Mouse (Mus musculus) hindbrain, embryonic 11.5 days (tissue): ENCODE measurements around the gene Cfap97d1. TPM values are rescaled to one million over a fixed set of nuclear protein-coding genes. Genes with fewer than 3 reads are reported as not detected.

Source experiments
- ATAC-seq: fragments of 200-750 bp; cut with Nextera tagmentation; 2 replicates; pipeline ENCODE4 v1.8.0; 2017; ENCODE audit warnings: mild to moderate bottlenecking, moderate TSS enrichment, moderate library complexity; ENCODE audit not compliant: low FRiP score
- DNase-seq: peaks from one replicate; pipeline ENCODE4 v3.0.0-alpha.2; 2015; ENCODE audit warnings: low spot score
- H3K27ac ChIP-seq: fragments of 300-500 bp; sonication (generic); 2 replicates; pipeline ENCODE4 v1.5.1; 2014; ENCODE audit warnings: mild to moderate bottlenecking, low read depth, low read length
- H3K27me3 ChIP-seq: fragments of 300-500 bp; sonication (generic); 2 replicates; pipeline ENCODE4 v1.6.1; 2014; ENCODE audit warnings: mild to moderate bottlenecking, low read length, moderate library complexity, mixed read lengths; ENCODE audit not compliant: control insufficient read depth, insufficient read depth
- H3K36me3 ChIP-seq: fragments of 300-500 bp; sonication (generic); 2 replicates; pipeline ENCODE4 v1.6.1; 2014; ENCODE audit warnings: mild to moderate bottlenecking, low read length, moderate library complexity, mixed read lengths; ENCODE audit not compliant: control insufficient read depth, insufficient read depth
- H3K4me1 ChIP-seq: fragments of 300-500 bp; sonication (generic); replicated peaks from 2 replicates; pipeline ENCODE4 v1.6.1; 2014; ENCODE audit warnings: low read length, mixed read lengths; ENCODE audit not compliant: control insufficient read depth, insufficient read depth
- H3K4me2 ChIP-seq: fragments of 300-500 bp; sonication (generic); replicated peaks from 2 replicates; pipeline ENCODE4 v1.6.1; 2014; ENCODE audit warnings: mild to moderate bottlenecking, low read depth, low read length
- H3K4me3 ChIP-seq: fragments of 300-500 bp; sonication (generic); 2 replicates; pipeline ENCODE4 v1.5.1; 2014; ENCODE audit warnings: low read depth, low read length
- H3K9ac ChIP-seq: fragments of 300-500 bp; sonication (generic); 2 replicates; pipeline ENCODE4 v1.6.1; 2014; ENCODE audit warnings: low read depth, low read length
- H3K9me3 ChIP-seq: fragments of 300-500 bp; sonication (generic); 2 replicates; pipeline ENCODE4 v1.6.1; 2016; ENCODE audit warnings: low read length; ENCODE audit not compliant: control insufficient read depth
- WGBS: fragments of 180-500 bp; shearing (Covaris S2); extraction: QIAGEN DNeasy Blood & Tissue Kit; methylation state at CpG from one replicate; pipeline ENCODE4 v1.1.7; 2014; 5-methylcytosine and 5-hydroxymethylcytosine counted together
- polyA plus RNA-seq: library from polyadenylated mRNA; unstranded; fragments of >200 nt; fragmentation: Nextera tagmentation; extraction: Ambion mirVana; gene quantifications from 2 replicates; pipeline ENCODE4 v1.2.1, GENCODE M21; 2014

The Cfap97d1 gene
- polyA plus RNA-seq, result not detected in 2 replicates

DNA sequence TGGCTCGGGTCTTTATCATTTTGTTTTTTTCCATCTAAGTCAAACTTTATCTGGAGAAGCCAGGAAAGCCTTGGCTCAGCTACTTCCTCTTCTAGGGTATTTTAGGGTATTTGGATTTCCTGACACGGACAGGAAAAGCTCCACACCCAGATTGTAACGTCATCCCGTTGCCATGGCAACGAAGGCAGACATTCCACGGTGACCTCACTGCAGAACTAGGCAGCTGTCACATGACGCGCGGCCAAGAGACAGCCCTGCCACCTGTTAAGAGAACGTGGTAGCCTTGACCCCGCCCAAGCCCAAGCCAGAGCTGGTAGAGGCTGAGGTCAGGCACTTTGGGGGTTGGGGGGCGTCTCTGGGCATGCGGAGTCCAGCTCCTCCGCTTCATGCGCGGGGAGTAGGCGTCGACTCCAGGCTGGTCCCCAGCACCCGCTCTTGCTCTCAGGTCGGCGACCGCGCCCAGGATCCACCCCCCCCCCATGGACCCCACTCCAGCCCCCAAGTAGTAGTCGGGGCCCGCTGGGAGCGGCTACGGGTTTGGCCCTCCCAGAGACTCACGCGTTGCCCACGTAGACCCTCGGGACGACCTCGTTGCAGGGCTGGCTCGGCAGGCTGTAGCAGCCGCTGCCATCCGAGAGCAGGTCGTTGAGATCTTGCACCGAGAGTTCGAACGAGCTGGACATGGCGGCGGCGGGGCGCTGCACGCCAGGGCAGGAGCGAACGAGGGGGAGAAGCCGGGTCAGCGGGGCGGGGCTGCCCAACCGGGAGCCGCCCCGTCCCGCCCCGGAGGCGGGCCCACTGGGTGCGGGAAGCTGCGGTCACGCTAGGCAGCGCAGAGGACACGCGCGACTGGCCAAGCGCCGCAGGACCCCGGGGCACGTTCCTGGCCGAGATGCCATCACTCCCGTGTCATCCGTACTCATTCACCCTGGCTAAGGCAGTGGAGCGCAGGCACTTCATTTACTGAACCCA, at the start of gene Cfap97d1:
Gene Cfap97d1, plus strand, starts transcription at position 226 of the 972 bp plus-strand sequence.
- Histone ChIP-seq H3K27me3 (no peaks in the 10 kb centered on the region; the same call in 1 of the 2 replicates), H3K9me3 (no peaks in the 10 kb centered on the region), H3K4me1 (no peaks in the 10 kb centered on the region), H3K4me3 (peak within 1 kb of the TSS; percentile 45), H3K27ac (peak within 1 kb of the TSS; percentile 27; the same call in 1 of the 2 replicates), H3K36me3 (no peaks in the 10 kb centered on the region), H3K9ac (peak within 1 kb of the TSS; percentile 57), H3K4me2 (peak within 1 kb of the TSS; percentile 99)
- DNase-seq (peak; percentile 93), ATAC-seq (peak; percentile 70)
- 2% methylated on average over 64 of the region's 71 CpGs for WGBS

DNA sequence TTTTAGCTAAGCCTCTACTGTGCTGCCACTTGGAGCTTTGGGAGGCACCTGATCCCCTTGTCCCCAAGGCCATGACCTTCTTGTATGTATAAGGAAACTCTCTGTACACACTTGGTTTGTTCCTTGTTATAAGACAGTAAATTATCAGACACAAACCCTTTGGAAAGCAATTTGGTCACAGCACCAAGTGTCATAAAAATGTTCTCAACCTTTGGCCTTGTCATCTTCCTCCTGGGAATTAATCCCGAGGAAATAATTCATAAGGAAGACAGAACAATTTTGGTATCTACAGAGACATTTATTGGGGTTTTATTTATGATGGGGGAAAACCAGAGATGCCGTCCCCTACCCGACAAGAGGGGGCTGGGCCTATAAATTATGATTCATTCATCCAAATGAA, 48.3 kb upstream of the Cfap97d1 start:
- no peak overlapping the region for H3K27ac ChIP-seq
- H3K4me2 ChIP-seq, result no peak overlapping the region
- H3K4me1 ChIP-seq, result peaks cover 2% of the 10 kb centered on the region; the same call in 1 of the 2 replicates
- no peaks in the 10 kb centered on the region for H3K9me3 ChIP-seq
- no peak overlapping the region for H3K4me3 ChIP-seq
- no peak overlapping the region for H3K9ac ChIP-seq
- H3K36me3 ChIP-seq, result no peaks in the 10 kb centered on the region
- ATAC-seq (no peak), DNase-seq (no peak)
- WGBS, result 84% methylated on average over 3 of the region's 3 CpGs
- H3K27me3 ChIP-seq, result peaks cover 4% of the 10 kb centered on the region; the same call in 1 of the 2 replicates

DNA sequence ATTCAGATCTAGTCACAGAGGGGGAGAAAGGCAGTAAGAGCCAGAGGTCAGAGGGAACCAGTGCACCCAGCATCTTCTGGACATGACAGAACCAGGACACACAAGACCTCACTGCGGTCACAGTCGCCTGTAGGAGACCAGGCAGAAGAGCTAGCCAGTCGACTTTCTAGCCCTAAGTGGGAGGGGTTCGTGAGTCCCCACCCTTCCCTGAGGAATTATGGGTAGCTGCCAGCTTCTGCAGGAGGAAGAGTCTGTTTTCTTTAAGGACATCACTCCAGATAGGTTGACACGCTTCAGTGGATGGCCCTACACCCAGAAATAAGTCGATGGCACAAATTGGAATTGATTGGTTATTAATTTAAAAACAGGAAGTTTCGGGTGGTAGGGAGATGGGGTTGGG, 47.7 kb upstream of the Cfap97d1 start:
- Histone ChIP-seq H3K36me3 (no peaks in the 10 kb centered on the region), H3K4me3 (no peak overlapping the region; the same call in 1 of the 2 replicates), H3K4me2 (peak overlapping the region; percentile 76), H3K9me3 (no peaks in the 10 kb centered on the region), H3K9ac (no peak overlapping the region), H3K4me1 (peaks cover 2% of the 10 kb centered on the region; the same call in 1 of the 2 replicates), H3K27me3 (peaks cover 4% of the 10 kb centered on the region; the same call in 1 of the 2 replicates), H3K27ac (no peak overlapping the region)
- DNase-seq (peak; percentile 26), ATAC-seq (no peak)
- 24% methylated on average over 7 of the region's 7 CpGs for WGBS

DNA sequence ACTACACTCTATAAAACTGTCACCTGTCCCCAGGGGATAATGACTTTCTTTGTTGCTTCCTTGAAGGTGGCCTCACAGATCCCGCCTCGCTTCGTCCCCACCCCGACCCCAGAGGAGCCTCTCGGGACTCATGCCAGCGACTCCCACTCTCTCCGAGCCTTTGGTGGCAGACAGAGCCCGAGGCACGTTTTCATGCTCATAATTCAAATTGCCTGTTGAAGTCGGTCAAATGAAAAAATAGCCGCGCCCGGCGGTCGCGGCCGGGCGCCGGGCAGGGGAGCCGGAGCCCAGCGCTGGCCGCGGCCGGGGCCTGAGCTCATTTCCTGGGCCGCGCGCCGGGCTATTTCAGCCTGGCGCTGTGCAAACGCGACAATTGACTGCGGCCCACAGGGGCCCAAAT, 47.0 kb upstream of the Cfap97d1 start:
- H3K4me1 ChIP-seq, result peaks cover 2% of the 10 kb centered on the region; the same call in 1 of the 2 replicates
- H3K4me3 ChIP-seq, result peak overlapping the region; percentile 37
- H3K27me3 ChIP-seq, result peaks cover 4% of the 10 kb centered on the region; the same call in 1 of the 2 replicates
- H3K9me3 ChIP-seq, result no peaks in the 10 kb centered on the region
- under 1% methylated on average over 32 of the region's 32 CpGs for WGBS
- DNase-seq (peak; percentile 67), ATAC-seq (0 out of 2 replicates have a peak, but pooled peaks have one; percentile 38)
- H3K9ac ChIP-seq, result peak overlapping the region; percentile 55
- H3K36me3 ChIP-seq, result no peaks in the 10 kb centered on the region
- H3K4me2 ChIP-seq, result peak overlapping the region; percentile 76
- H3K27ac ChIP-seq, result no peak overlapping the region

DNA sequence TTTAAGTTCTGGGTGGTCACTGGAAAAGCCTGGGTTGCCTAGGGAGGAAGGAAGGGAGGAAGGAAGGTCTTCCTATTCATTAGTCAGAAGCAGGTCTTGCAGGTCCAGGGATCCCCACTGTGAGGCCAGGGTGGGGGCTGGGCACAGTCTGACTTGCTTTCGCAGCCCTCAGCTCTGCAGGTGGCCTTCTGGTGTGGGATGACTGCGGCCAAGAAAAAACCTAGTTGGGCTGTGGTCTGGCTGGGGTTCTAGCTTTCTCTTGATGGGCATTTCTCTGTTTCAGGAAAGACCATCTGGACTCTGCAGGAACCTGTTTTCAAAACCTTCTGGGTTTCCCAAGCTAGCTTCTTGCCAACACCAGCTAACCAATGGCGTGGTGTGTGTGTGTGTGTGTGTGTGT, 41.0 kb upstream of the Cfap97d1 start:
- Histone ChIP-seq H3K9me3 (no peaks in the 10 kb centered on the region), H3K27ac (no peak overlapping the region), H3K4me3 (no peak overlapping the region), H3K27me3 (peaks cover 3% of the 10 kb centered on the region; the same call in 1 of the 2 replicates), H3K4me1 (no peaks in the 10 kb centered on the region), H3K36me3 (no peaks in the 10 kb centered on the region), H3K4me2 (no peak overlapping the region), H3K9ac (no peak overlapping the region)
- WGBS, result 36% methylated on average over 3 of the region's 3 CpGs
- no peak for DNase-seq
- ATAC-seq, result no peak

DNA sequence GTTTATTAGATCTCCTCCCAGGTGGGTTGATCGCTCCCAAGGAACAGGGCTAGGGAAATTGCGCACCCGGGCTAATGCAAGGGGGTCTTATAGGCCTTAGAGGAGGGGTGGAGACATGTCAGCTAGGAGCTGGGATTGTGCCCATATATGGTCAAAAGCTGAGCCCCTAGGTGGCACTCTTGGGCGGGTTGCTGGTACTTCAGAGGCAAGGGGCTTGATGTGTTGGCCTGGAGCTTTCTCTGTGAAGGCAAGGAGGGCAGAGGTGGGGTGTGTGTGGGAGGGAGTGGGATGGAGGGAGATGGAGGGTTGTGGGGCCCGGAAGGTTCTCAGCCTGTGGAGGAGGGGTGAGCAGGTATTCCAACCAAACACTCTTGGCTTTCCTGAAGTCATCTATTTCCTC, 37.6 kb upstream of the Cfap97d1 start:
- Histone ChIP-seq H3K9ac (no peak overlapping the region), H3K9me3 (no peaks in the 10 kb centered on the region), H3K36me3 (no peaks in the 10 kb centered on the region), H3K4me3 (no peak overlapping the region), H3K27me3 (no peaks in the 10 kb centered on the region), H3K4me1 (no peaks in the 10 kb centered on the region), H3K4me2 (no peak overlapping the region), H3K27ac (no peak overlapping the region)
- DNase-seq (peak; percentile 59), ATAC-seq (no peak)
- WGBS, result 22% methylated on average over 5 of the region's 5 CpGs

DNA sequence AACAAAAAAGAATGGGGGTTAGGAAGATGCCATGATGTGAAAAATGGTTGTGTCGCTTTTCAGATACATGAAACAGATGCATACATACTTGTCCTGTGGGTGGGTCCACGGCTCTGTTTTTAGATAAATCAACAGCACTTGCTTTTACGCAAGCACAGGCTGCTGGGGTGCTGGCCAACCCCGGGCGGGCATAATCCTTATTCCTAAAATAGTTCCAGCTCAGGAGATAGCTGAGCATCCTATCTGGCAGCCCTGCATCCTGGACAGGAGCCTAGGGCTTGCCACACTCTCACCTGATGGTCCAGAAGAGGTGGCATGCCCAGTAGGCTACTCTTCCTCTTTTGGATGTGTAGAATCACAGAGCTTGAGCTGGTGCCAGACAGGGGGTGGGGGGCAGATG, 34.1 kb upstream of the Cfap97d1 start:
- H3K4me3 ChIP-seq, result no peak overlapping the region
- ATAC-seq, result no peak
- no peak overlapping the region for H3K4me2 ChIP-seq
- H3K9me3 ChIP-seq, result no peaks in the 10 kb centered on the region
- WGBS, result 92% methylated on average over 5 of the region's 5 CpGs
- no peaks in the 10 kb centered on the region for H3K36me3 ChIP-seq
- no peak overlapping the region for H3K9ac ChIP-seq
- DNase-seq, result no peak
- no peak overlapping the region for H3K27ac ChIP-seq
- H3K27me3 ChIP-seq, result no peaks in the 10 kb centered on the region
- H3K4me1 ChIP-seq, result peaks cover 2% of the 10 kb centered on the region; the same call in 1 of the 2 replicates

DNA sequence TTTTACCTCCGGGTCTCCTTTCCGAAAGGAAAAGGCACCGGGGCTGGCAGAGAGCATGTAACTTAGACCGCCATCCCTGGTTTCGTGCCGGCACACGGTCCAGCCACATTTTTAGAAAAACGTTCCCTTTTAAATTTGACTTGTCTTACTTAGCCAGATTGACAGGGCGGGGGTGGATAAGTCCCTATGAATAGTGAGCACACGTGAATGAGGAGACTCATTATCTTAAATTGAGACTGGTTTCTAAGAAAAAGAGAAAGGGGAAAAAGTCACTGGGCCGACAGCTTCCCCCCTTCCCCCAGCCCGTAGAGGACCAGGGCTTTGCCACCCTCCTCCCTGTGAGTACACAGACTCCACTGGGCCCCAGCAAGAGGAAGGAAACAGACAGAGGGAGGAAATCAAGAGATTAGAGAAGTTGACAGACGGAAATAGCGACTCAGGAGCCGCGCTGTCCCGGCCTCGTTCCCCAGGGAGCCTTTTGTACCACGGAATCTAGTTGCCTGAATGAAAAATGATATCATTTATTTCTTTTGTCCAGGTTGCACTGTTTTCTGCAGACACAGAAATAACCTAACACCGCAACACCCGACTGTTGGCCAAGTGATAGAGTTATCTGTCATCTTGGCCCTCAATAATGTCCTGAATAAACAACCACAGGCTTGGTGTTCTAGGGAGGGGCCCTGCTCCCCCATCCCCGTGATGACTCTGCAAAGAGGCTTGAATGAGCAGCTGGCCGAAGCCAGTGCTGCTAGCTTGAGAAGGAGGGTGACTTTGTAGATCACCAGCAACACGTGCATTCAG, 31.3 kb upstream of the Cfap97d1 start:
- DNase-seq (peak; percentile 32), ATAC-seq (no peak)
- no peaks in the 10 kb centered on the region for H3K36me3 ChIP-seq
- no peaks in the 10 kb centered on the region; the same call in 1 of the 2 replicates for H3K27me3 ChIP-seq
- H3K4me1 ChIP-seq, result peaks cover 2% of the 10 kb centered on the region; the same call in 1 of the 2 replicates
- H3K9me3 ChIP-seq, result no peaks in the 10 kb centered on the region
- H3K4me3 ChIP-seq, result no peak overlapping the region
- no peak overlapping the region for H3K9ac ChIP-seq
- H3K4me2 ChIP-seq, result peak overlapping the region; percentile 11; the same call in 1 of the 2 replicates
- no peak overlapping the region for H3K27ac ChIP-seq
- 25% methylated on average over 24 of the region's 24 CpGs for WGBS
